Mouse (Mus musculus): ENCODE measurements at regions not wholly inside any gene's neighbourhood (a gene's known extent, or its start where the extent isn't known, plus 50 kb on each side); places are given as distances from the start of the nearest gene placed in this dataset.

- no peak for DNase-seq (ENCODE audit: extremely low read depth, low read depth)
Measured at GRCm38 (mm10) chr13:84760978-84761377, 428.2 kb upstream of the Ccnh start.

GRCm38 (mm10) chr13:84761821-84762220 is 427.4 kb upstream of the Ccnh start:
- no peak for DNase-seq (ENCODE audit: extremely low read depth, low read depth)

GRCm38 (mm10) chr13:84763916-84764315 is 425.3 kb upstream of the Ccnh start:
- no peak for DNase-seq (ENCODE audit: extremely low read depth, low read depth)

- DNase-seq (ENCODE audit: extremely low read depth, low read depth): no peak
Measured at GRCm38 (mm10) chr13:84771956-84772355, 417.3 kb upstream of the Ccnh start.

- no peak for DNase-seq (ENCODE audit: extremely low read depth, low read depth)
Measured at GRCm38 (mm10) chr13:84783017-84783937, 405.9 kb upstream of the Ccnh start.

- no peak for DNase-seq (ENCODE audit: extremely low read depth, low read depth)
Measured at GRCm38 (mm10) chr13:84804241-84804980, 384.8 kb upstream of the Ccnh start.

- DNase-seq (ENCODE audit: extremely low read depth, low read depth): no peak
Measured at GRCm38 (mm10) chr13:84805190-84805589, 384.0 kb upstream of the Ccnh start.

- no peak for DNase-seq (ENCODE audit: extremely low read depth, low read depth)
Measured at GRCm38 (mm10) chr13:84809605-84810004, 379.6 kb upstream of the Ccnh start.
